Mouse (Mus musculus): ENCODE measurements around the gene Olfr1256. TPM values are rescaled to one million over a fixed set of nuclear protein-coding genes. Genes with fewer than 3 reads are reported as not detected.

Olfr1256 gene
- not detected in 2 replicates for total RNA-seq (2023)

GRCm38 (mm10) chr2:89841455-89841854 is at the start of gene Olfr1256:
Olfr1256 (minus strand) TSS chr2:89841555.

GRCm38 (mm10) chr2:89878137-89878536 is 36.8 kb upstream of the Olfr1256 start, which contains the start of gene Olfr1257:
Olfr1257 (plus strand) TSS chr2:89878437.

GRCm38 (mm10) chr2:89848105-89848504 is 6.8 kb upstream of the Olfr1256 start, which contains the start of gene Olfr48:
Olfr48 (minus strand) TSS chr2:89848205.

GRCm38 (mm10) chr2:89811751-89812150 is 29.6 kb downstream of the Olfr1256 start, which contains the start of gene Olfr1255:
Olfr1255 (plus strand) TSS chr2:89812051.

GRCm38 (mm10) chr2:89793519-89793918 is 47.8 kb downstream of the Olfr1256 start, which contains the start of gene Olfr1254:
Olfr1254 (minus strand) TSS chr2:89793619.

Other genes starting within 250 kb of the Olfr1256 start
- not detected in 2 replicates for gene Olfr1246, start 248.4 kb downstream of the Olfr1256 start, total RNA-seq (2023)
- gene Olfr1247, start 227.4 kb downstream of the Olfr1256 start, total RNA-seq (2023) = 0.20 and 0.51 TPM in 2 replicates
- not detected in 2 replicates for gene Olfr1248, start 223.3 kb downstream of the Olfr1256 start, total RNA-seq (2023)
- not detected in 2 replicates for gene Olfr1249, start 206.6 kb downstream of the Olfr1256 start, total RNA-seq (2023)
- gene Olfr1250, start 180.1 kb downstream of the Olfr1256 start, total RNA-seq (2023) = not detected in 2 replicates
- gene Olfr1251, start 169.6 kb downstream of the Olfr1256 start, total RNA-seq (2023) = not detected in 2 replicates
- gene Olfr1252, start 116.5 kb downstream of the Olfr1256 start, total RNA-seq (2023) = not detected in 2 replicates
- not detected in 2 replicates for gene Olfr1253, start 84.5 kb downstream of the Olfr1256 start, total RNA-seq (2023)
- not detected in 2 replicates for gene Olfr1254, start 47.9 kb downstream of the Olfr1256 start, total RNA-seq (2023)
- gene Olfr1255, start 29.5 kb downstream of the Olfr1256 start, total RNA-seq (2023) = not detected in 2 replicates
- not detected in 2 replicates for gene Olfr48, start 6.7 kb upstream of the Olfr1256 start, total RNA-seq (2023)
- gene Olfr1257, start 36.9 kb upstream of the Olfr1256 start, total RNA-seq (2023) = not detected in 2 replicates
- gene Olfr1258, start 85.8 kb upstream of the Olfr1256 start, total RNA-seq (2023) = not detected in 2 replicates
- not detected in 2 replicates for gene Olfr1259, start 107.1 kb upstream of the Olfr1256 start, total RNA-seq (2023)
- gene Olfr1260, start 132.8 kb upstream of the Olfr1256 start, total RNA-seq (2023) = not detected in 2 replicates
- not detected in 2 replicates for gene Olfr1261, start 149.7 kb upstream of the Olfr1256 start, total RNA-seq (2023)
- not detected in 2 replicates for gene Olfr1262, start 158.6 kb upstream of the Olfr1256 start, total RNA-seq (2023)
- gene Olfr1263, start 170.6 kb upstream of the Olfr1256 start, total RNA-seq (2023) = not detected in 2 replicates
- not detected in 2 replicates for gene Olfr1264, start 184.0 kb upstream of the Olfr1256 start, total RNA-seq (2023)
- gene Olfr1265, start 193.8 kb upstream of the Olfr1256 start, total RNA-seq (2023) = not detected in 2 replicates
- gene Olfr140, start 222.0 kb upstream of the Olfr1256 start, total RNA-seq (2023) = not detected in 2 replicates

Measured in neutrophil, adult 65 days (primary cell).